Mouse (Mus musculus): ENCODE data around the gene Son.

DNA sequence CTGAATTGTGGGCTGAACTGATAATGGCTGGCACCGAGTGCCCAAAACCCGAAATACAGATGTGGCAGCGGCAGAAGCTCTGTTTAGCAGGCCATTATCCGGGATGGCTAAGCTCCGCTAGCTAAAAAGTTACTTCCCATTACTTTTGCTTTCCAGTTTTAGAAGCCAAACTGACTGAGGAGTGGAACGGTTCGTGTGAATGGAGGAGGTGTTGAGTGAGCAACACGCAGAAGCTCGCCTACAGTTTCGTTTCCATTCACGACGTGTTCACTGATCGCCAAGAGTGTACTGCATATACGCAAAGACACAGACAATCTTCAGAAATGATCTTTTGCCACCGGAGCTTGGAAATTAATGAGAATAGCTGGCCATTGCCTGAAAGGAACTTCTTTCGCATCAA is 15.0 kb downstream of the Son start:
- TF ChIP-seq CTCF (IDR thresholded peaks at IDR 0.05; ENCODE audit: borderline replicate concordance, extremely low read depth, insufficient read depth, insufficient read length), result no peak
- no peak for TF ChIP-seq POLR2A (IDR thresholded peaks at IDR 0.05; ENCODE audit: borderline replicate concordance, extremely low read depth, insufficient read depth, insufficient read length, poor library complexity, severe bottlenecking)

Measured in brain, embryonic 14.5 days (tissue).